Mouse (Mus musculus) gastrocnemius, adult 8-10 months (tissue): ENCODE measurements around the gene Lrrc17. TPM values are rescaled to one million over a fixed set of nuclear protein-coding genes. Genes with fewer than 3 reads are reported as not detected.
A peak's percentile ranks its signal among the peaks of the same experiment; 100 is the strongest.

Experiments
- DNase-seq, 2 experiments: peaks; one replicate each; pipeline ENCODE4 v3.0.0; 2022; ENCODE audit warnings: low spot score in 2 of 2
- total RNA-seq, 4 experiments: library from RNA; stranded (reverse); gene quantifications; 2 replicates each; pipeline ENCODE4 v1.2.4; 2022

Lrrc17 gene
- total RNA-seq, result 1 to 10 TPM in 2 of 4 experiments, under 1 TPM in 2; 0.89 to 2.0 (median 1.0) TPM

DNA sequence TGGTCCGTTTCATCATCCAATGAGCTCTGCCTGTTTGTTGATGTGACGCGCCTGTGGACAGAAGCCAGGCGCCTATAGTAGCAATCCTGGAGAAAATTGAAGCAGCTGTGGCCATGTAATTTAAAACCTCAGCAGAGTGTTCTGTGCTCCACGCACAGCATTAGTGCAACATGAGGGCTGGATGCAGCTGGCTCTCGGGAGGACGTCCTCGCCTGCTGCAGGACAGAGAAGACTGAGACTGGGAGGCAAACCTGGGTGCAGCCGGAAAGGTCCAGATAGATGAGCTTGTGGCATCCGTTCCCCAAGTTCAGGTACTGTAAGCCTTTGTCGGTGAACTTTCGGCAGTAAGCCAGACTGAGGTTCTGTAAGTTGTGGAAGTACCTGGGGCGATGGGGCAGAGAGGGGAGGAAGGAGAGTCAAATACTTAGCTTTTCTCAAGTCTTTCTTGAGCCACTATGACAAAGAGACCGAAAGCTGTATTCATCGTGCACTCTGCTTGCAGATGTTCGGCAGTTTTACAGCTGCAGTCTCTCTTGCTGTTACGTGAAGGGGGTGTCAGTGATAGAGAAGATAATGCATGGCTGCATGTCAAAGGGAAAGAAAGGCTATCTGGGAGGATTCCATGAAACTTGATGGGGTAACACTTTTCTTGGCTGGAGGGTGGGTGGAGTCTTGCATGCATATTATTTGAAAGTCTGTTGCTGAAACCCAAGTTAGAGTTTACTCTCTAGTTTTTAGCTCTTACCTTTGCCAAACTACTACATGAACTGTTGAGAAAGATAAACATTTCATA is at the start of gene Lrrc17:
TSS of gene Lrrc17 (plus strand) at position 151 of the 793 bp plus-strand sequence.
- DNase-seq, result peak in 1 of 2 experiments; percentile 13

DNA sequence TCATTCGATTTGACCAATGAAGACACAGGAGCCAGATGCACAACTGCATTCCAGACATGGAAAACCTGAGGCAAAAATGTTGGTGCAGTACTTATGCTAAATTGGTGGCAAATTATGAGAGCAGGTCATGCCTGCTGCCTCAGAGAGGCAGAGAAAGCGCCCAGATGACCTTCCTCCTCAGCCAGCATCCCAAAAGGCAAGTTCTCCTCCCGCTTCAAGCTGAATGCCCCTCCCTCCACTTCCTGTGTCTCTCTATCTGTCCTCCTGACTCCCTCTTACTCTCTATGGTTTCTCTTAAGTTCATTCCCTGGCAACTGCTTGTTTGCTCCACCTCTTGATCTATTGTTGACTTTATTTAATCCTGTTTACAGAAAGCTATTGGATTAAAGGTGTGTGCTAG is 48.6 kb upstream of the Lrrc17 start:
- no peak for DNase-seq

DNA sequence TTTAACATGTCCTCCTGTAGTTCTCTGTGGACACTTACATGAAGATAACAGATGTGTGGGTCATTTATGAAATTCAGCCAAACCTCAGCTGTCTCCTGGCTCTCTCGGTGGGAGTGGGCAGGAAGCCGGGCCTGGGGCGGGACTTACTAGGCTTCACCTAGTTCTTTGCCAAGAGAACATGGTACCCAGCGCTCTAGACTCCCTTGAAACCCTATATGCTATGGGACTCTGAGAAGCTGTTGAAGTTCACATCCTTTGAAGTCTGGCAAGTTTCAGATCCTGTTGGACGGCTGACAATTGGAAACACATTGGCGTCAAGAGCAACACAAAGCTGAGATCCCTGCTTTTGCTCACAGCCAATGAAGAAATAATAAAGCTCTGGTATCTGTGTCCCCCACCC is 47.0 kb upstream of the Lrrc17 start:
- DNase-seq, result peak; percentile 11 to 45

DNA sequence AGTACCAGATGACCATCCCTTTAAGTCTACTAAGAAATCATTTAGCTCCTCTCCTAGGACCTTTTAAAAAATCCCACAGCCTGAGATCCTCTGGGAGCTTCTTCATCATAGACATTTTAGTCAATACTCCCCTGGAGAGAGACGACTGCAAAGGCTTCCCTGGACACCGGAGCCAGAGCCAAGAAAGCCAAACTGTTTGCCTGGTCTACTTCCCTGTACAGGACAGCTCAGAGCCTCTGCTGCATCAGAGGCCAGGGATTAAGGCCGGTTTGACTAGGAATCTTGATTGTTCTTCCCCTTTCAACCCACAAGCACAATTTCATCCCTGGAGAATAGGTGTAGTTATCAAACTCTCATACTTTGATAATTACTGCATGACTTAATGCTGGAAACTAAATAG is 46.5 kb upstream of the Lrrc17 start:
- peak; percentile 23 to 37 for DNase-seq

DNA sequence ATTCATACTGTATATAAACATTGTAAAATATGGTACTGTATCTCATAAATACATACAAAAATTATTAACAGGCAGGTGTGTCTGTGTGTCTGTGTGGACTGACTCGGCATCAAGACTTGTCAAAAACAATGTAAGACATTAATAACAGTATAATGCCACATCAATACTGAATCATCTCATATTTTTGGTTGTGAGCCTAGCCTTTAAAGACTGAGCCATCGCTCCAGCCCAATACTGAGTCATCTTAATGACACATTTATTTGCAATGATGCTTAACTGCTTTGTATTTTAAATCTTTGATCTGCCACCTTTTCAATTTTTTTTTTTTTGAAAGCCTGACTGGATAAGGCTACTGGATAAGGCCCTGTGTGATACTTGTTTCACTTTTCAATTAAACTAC is 44.9 kb upstream of the Lrrc17 start:
- no peak for DNase-seq

DNA sequence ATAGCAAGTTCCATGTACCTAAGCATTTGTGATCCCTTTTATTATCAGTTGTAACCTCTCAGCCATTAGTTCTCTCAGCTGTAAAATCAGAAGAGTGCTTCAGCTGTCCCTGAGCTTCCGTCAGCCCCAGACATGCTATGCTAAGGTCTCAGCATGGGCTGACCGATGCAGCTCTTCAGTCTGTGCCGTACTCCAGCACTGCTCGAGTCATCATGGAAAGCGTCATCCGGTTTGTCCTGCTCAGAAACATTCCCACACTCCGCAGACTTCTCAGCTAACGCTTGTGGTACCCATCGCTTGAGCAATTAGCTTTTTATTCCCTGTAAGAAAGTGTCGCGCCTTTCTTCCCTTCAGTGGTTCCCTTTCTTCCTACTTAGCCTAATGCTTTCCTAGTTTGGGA is 44.4 kb upstream of the Lrrc17 start:
- no peak for DNase-seq

DNA sequence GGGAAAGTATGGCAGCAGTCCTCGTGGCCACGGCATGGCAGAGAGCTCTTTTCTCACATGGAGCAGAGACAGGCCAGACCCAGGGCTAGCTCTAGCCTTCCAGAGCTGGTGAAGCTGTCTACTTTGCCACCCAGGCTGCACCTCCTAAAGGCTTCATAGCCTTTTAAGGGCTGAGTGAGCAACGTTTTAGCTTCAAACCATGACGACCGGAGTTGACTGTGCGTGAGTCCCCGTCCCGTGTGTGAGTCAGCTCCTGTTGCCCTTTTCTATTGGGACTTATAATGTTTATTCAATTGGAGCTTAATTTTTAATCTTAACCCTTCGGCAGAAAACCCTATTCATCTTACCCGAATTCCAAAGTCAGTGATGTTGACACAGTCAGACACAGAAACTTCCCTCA is 43.2 kb upstream of the Lrrc17 start:
- DNase-seq, result no peak

DNA sequence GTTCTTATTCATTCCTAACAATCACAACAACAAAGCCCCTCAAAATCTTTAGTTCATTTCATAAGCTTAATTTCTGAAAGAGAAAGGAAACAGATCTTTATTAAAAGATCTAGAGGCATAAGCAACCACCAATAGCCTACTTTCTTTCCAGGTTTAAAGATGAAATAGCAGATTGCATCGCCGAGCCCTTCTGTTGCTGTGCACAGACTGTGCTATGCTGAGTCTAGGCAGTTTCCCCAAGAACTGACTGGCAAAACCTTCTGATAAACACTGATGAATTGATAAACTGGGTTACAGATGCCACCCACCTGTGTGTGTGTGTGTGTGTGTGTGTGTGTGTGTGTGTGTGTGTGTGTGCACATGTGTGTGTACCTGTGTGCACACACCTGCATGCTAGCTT is 42.4 kb upstream of the Lrrc17 start:
- no peak for DNase-seq

DNA sequence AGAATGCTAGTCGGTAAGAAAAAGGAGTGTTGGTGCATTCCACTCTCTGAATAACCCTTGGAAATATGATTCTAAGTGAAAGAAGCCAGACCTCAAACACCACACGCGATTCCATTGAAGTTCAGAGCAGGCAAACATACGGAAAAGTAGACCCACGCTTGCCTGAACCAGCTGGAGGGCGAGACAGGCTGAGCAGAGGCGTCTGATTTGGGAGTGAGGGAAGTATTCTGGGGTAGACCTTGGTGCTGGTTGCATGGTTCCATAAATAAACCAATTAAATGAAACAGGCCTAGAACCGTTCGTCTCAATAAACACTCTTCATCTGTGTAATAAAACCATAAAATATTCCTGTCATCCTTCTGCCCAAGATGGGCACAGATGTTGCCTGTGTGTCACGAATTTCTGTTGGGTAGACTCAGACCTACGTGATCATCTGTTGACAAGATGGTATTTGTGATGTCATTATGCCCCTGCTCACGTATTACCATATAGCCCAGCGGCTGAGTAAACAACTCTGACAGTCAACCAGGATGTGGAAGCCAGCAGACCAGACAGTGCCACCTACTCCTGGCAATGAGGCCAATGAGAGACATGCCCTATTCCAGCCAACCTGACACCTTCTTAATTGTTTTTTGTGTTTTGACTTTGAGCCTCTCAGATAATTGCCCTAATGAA is 40.3 kb upstream of the Lrrc17 start:
- no peak for DNase-seq

DNA sequence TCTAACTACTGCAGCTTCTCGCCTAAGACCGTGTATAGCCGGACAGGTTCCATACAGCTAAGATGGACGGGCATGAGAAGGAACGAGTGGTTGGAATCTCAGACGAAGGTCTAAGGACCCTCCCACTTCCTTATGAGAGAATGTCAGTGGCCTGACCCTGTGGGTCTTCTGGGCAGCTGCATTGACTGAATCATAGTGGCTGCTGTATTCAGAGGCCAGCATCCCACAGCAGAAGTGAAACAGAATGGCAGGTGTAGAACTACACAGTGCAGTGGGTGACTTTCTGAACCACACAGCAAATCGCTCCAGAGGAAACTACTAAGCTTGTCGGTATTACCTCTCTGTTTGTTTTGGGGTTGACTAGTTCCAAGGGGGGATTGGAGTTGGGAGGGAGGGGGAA is 38.2 kb upstream of the Lrrc17 start:
- DNase-seq, result no peak

DNA sequence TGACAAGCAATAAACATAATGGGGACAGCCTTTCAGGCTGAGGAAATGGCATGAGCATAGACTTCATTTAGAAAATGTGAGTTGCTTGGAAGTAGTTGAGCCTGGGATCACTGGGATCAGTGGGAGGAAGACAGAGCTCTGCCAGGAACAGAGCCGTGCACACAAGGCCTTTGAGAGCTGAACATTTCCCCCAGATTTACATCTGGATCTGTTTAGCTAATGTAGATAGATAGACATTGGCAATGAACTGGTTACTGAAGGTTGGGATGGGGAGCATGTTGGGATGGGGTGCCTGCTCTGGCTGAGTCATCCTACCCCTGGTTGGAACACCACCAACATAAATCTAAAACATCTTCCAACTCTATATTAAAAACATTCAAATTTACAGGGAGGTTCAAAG is 36.5 kb upstream of the Lrrc17 start:
- DNase-seq, result no peak

DNA sequence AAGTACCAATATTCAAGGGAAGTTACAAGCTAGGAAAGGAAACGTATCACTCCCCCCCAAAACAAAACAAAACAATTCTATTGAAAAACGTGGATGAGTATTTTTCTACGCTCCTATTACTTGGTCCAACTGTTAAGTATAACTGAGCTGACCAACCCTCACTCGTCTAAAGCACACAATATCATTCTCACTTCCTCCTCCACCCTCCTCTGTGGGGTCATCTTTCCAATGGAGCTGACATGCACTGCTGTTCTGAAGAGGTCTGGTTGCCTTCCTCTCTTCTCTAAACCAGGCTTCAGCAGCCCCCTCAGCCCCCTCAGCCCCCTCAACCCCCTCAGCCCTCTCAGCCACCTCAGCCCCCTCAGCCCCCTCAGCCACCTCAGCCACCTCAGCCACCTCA is 33.6 kb upstream of the Lrrc17 start:
- no peak for DNase-seq

DNA sequence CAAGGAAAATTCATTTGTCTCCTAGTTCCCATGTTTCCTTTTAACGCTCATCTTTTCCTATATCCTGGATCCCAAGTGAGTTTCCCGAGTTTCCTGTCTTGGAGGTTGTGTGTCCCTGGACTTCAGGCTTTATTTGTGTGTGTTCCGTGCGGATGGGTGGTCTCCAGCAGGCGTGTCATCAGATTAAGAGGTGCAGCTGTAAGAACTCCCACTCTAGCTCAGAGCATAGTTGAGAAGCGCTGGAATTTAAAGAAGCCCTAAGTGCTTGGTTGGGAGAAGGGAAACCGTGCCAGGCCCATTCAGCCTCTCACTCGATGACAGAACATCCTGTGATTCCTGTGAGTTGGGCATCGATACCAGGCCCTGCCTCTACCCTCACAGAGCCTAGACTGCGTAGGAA is 30.0 kb upstream of the Lrrc17 start:
- no peak for DNase-seq

DNA sequence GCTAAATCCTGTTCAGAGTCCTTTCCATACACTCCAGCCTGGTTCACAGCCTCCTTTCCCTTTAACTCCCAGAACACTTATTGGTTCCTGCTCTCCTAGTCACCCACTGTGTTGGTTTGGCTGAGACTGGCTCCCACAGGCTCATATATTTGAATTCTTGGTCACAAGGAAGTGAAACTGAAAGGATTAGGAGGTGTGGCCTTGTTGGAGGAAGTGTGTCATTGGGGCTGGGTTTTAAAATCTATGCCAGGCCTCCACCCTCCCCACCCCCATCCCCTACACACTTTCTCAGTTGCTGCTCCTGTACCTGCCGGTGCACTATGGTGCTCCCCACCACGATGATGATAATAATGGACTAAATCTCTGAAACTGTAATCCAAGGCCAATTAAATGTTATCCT is 25.8 kb upstream of the Lrrc17 start:
- DNase-seq, result no peak

DNA sequence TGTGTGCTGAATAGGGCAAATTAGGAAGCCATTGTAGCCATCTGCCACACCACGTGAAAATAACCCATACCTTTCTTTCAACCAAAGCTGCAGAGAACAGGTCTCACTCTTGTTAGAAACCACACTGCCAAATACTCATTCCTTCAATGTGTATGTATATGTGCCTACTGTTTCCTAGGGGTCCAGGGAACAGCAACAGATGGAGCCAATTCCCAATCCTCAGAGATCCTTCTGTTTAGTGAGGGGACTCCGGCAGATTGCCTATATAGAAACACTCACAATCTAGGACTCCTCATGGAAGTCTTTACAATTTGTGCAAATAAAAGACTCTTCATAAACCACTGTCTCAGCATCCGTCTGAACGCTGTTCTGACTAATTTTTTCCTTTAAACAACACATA is 25.2 kb upstream of the Lrrc17 start:
- no peak for DNase-seq

DNA sequence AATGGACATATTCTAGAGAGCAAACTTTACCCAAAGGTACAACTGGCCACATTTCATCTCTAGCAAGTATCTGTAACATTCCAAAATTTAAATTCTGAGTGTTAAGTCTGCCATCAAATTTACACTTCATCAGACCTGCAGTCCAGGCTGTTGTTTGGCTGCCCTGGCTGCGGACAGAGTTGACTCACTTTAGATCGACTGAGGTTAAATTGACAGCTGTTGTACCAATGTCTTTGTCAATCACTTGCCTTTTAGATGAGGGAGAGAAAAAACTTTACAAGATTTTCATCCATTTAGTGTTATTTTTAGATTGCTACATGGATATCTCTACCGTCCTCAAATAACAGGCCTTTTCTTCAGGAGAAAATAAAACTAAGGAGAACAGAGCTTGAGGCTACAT is 24.2 kb upstream of the Lrrc17 start:
- no peak for DNase-seq

DNA sequence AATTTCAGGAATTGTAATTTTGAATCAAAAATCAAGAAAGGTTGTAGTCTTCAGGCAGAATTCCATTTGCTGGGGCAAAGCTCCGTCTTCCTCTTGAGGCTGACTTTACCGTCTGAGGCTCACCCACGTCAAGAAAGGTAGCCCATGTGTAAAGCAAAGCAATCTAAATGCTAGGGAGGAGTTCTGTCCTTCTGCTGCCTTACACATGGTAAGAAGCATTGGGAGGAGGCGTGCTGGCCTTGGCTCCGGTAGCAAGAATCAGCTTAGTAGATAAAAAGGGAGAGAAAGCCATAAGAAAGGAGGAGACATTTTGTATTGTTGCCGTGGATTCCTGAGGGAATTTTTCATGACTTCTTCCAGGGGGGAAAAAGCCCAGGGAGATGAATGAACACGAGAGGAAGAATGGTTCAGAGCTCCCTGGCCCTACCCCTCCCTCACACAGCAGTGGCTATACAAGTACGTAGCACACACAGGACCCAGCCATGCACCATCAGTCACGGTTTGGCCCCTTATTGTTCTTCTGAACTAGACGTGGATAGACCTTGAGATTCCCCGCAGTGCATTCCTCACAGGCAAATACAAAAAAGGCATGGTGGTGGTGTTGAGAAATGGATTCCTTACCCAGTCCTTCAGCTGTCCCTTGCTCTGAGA is 16.4 kb upstream of the Lrrc17 start:
- DNase-seq, result no peak

DNA sequence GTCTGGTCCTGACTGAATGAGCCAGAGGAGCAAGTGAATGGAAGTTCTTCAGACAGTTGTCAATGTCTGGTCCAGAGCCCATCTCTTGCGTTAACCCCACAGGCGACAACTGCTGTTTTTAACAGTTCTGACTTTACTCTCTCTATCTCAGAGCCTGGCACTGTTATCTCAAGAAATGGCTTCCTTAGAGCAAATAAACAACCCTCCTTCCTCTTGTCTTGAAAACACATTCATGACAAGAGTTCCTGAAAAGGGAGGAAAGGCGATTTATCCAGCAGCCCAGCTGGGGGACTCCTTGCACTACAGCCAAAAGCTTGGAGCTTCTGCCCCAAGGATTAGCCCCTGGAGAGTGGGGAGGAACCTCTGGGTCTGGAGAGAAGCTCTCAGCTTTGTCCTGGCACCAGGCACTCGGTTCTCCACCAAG is 15.9 kb upstream of the Lrrc17 start:
- peak; percentile 18 to 52 for DNase-seq

DNA sequence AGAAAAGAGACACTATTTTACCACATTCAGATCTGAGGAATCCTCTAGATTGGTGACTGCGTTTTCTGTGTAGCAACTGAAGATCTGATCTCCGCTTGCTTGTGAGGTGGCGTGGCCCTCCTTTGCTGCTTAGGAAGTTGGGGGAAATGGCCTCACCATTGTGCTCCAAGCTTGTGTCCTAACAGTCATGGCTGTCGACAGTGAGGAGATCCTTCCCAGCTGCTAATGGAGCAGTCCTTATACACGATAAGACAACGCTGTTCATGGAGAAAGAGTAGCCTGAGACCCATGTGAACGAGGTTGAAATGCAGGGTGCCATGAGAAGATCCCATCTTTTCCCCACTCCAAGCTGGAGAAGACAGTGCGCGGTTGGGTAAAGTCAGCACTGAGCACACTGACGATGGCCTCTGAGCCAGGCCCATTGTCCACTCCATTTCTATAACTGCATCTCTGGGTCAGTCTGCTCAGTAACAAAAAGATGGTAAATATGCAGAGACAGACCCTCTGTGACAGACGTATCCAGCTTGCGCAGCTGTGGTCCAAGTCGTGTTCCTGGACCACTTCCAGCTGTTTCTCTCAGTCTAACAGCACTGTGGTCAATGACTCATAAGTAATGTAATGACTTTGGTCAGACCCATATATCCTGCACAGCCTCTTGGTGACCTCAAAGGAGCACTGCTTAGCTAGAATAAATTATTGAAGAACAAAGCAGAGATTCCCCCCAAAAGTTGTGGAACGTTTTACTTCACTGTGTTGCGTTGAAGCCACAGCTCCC is 15.1 kb upstream of the Lrrc17 start:
- no peak for DNase-seq

DNA sequence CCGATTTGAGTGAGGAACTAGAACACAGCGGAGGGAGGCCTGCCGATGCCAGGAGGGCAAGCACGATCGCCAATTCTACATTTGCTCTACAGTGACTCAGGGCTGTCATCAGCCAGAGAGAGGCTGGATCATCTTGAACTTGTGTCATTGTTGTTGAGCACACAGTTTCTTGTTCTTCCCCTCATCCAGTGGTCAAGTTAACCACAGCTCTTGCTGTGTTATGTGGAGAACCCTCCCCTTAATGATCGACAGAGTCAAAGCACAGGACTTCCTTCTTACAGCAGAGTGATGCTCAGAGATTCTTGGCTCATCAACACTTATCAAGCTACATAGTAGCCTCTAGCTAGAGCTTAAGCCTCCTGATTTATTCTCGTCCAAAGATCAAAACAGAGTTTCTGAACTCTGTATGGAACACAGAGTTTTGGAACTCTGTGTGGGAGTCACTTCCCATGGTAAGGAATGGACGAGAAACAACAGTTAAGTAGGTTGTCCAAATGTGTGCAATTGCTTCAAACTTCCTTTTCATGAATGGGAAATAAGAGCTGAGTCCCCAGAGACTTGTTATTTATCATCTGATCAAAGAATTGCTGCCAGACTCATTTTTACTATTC is 14.1 kb upstream of the Lrrc17 start:
- DNase-seq, result no peak

DNA sequence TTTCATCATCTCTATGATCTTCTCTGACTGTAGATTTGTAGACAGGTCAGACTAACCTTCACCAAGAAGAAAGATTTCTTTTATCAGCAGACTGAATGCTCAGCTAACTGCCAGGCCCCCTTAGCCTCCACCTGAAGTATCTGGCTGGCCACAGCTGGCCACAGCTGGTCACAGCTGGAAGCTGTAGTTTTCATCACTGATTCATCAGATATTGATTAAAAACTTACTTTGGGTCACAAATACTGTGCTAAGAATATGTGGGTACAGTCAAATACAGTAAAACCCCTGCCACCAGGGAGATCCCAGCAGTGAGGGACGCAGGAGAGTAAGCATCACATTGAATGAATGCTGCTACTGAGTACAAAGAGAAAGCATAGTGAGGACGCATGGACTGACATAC is 11.2 kb upstream of the Lrrc17 start:
- no peak for DNase-seq
